Mouse (Mus musculus): ENCODE measurements around the gene Apol7a.

Gene Apol7a

GRCm38 (mm10) chr15:77370588-77370987, 28.3 kb downstream of the Apol7a start:
- no peak for DNase-seq

- DNase-seq, result no peak
Measured at GRCm38 (mm10) chr15:77369981-77370380, 28.9 kb downstream of the Apol7a start.

GRCm38 (mm10) chr15:77368818-77369320, 30.0 kb downstream of the Apol7a start:
- peak; percentile 61 for DNase-seq

- DNase-seq, result peak; percentile 94
Measured at GRCm38 (mm10) chr15:77368148-77368547, 30.8 kb downstream of the Apol7a start.

- DNase-seq, result peak; percentile 72
Measured at GRCm38 (mm10) chr15:77367504-77367903, 31.4 kb downstream of the Apol7a start.

- peak; percentile 83 for DNase-seq
Measured at GRCm38 (mm10) chr15:77366706-77367484, 32.0 kb downstream of the Apol7a start.

DNA sequence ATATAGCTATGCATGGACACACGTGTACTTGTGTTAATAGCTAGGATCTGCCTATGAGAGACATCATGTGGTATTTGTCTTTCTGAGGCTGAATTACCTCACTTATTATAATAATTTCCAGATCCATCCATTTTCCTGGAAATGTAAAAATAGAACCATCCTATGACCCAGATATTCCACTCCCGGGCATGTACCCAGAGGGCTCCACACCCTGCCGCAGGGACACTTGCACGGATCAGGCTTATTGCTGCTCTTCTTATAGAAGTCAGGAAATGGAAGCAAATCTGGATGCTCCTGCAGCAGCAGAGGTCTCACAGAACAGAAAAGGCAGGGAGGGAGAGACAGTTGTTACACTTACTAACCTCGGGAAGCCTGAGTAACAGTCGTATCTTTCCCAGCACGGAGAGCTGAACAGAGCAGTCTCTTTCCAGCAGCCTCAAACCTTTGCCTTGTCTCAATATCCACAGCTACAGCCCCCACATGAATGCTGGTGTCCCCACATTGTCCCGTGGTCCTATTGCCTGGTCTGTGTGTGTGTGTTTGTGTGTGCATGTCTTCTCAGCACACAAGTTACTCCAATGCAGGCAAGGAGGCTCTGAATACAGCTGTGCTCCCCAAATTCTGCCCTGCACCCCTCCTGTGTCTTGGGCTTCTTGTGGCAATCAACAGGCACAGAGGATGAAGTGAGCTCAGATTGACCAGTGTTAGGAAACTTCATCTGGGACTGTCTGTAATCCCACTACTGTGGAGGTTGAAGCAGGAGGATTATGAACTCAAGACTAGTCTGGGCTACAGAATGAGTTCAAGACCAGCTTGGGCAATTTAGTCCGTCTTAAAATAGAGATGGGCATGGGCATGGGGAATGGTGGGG, 33.0 kb downstream of the Apol7a start:
- no peak for DNase-seq

GRCm38 (mm10) chr15:77364026-77364425, 34.9 kb downstream of the Apol7a start:
- DNase-seq, result no peak

GRCm38 (mm10) chr15:77363578-77363977, 35.3 kb downstream of the Apol7a start:
- DNase-seq, result no peak

GRCm38 (mm10) chr15:77362952-77363351, 36.0 kb downstream of the Apol7a start:
- no peak for DNase-seq

DNA sequence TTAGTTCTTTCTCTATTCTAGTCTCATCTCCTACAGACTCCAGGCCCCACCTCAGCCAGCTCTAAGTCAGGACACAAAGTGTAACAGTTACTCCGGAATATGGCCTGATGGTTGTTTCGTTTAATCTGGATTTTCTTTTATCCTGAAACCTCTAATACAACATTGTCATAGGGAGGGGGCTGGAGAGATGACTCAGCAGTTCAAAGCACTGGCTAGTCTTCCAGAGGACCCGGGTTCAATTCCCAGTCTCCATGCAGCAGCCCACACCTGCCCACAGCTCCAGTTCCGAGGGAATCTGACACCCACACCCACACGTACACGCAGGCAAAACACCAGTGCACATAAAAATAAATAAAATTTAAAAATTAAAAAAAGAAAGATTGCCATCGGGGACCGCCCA, 39.0 kb downstream of the Apol7a start:
- no peak for DNase-seq

DNA sequence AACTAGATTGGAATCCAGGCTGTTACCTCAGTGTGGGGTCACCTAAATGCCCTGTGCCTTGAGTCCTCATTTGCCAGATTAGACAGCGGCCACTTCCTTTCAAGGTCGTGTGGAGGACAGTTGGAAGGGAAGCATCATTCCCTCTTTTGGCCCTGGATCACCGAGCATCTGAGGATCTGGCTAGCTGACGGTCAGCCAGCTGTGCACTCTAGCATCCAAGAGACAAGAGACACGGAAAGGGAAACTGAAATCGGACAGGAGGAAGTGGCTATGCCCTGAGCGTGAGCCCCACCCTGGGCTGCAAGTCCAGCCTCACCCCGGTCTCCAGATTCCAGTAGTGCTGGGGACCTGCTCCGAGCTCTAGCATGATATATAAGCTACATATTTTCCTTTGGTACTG, 39.4 kb downstream of the Apol7a start:
- DNase-seq, result no peak

DNA sequence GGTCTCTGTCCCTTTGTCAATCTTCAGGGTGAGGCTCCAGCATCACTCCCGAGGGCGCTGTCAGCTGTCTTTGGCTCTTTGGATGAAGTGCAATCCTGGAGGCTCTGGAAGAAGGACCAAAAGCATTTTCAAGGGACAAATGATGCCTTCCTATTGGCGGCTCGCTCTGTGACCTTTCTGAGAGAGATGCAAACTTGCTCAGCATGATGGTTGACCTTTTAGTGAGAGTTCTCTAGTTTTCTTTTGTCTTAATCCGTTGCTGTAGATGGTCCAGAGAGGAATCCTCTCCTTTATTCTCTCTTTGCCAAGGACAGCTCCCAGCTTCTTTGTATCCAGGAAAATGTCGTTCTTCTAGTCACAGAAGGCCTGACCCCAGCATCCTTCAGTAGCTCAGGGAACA, 39.8 kb downstream of the Apol7a start:
- no peak for DNase-seq

GRCm38 (mm10) chr15:77358320-77359040, 40.4 kb downstream of the Apol7a start:
- DNase-seq, result peak; percentile 92

DNA sequence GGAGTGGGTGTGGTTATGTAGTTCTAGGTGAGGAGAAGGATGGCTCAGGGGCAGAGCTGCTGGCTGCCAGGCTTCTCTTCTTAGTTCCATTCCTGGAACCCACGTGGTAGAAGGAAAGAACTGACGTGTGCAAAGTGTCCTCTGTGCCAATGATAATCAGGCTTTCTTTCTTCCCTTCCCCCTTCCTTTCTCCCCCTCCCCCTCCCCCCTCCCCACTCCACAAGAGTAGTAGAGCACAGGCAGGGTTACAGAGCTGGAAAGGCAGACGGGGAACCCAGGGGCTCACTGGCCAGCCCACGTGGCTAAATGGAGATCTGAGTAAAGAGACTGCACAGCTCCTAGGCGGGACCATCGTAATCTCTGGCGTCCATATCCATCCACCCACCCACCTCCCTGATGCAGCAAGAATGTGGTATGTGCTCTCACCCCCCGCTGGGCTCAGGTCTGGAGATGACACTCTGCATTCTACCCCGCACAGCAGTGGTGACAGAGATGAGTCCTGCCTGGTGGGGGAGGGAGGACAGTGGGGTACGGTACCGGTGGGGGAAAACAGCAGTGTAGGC, 42.6 kb downstream of the Apol7a start:
- DNase-seq, result peak; percentile 50

DNA sequence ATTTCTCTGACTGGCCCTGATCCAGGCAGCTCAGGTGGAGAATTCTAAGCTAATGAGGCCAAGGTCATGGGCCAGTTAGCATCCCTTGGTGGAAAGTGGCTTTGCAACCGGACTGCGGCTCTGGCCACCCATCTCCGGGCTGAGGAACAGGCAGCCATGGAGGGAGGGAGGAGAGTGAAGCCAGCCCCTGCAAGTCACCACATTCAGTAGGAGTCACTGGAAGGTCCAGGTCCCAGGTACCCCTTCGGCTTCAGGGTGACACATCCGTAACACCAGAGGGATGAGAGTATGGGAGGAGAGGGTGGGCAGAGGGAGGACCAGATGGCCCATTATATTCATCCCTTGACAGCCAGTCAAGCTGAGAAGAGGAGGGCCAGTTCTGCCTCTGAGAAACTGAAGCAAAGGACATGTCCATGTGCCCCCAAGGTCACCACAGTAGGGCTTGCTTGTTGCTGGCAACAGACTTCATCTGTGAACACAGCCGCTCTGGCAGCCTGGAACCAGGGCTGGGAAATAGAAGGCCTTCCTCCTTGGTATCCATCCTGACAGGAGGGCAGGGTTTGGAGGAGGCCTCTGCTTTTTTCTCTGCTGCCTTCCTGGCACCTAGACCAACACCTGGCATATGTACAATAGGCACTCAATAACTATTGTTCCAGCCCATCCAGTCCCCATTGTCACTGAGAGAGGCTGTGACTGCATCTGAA, 43.9 kb downstream of the Apol7a start:
- peak; percentile 64 for DNase-seq

GRCm38 (mm10) chr15:77354496-77354847, 44.4 kb downstream of the Apol7a start:
- DNase-seq, result no peak

DNA sequence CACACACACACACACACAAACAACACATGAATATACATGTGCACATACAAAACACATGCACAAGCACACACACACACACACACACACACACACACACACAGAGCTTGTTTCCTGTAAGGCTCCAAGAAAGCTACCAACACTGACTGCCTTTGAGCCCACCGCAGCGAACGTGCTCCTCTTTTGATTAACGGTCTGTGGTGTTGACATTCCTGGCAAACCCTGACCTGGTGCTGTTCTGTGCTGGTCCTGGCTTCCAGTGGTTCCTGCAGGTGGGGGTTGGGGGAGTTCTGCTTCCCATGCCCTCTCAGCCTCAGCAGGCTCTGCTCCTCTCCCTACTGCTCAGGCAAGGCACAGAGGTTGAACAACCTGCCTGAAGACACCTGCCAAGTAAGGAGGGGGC, 45.1 kb downstream of the Apol7a start:
- no peak for DNase-seq

- no peak for DNase-seq
Measured at GRCm38 (mm10) chr15:77352863-77353262, 46.0 kb downstream of the Apol7a start.

DNA sequence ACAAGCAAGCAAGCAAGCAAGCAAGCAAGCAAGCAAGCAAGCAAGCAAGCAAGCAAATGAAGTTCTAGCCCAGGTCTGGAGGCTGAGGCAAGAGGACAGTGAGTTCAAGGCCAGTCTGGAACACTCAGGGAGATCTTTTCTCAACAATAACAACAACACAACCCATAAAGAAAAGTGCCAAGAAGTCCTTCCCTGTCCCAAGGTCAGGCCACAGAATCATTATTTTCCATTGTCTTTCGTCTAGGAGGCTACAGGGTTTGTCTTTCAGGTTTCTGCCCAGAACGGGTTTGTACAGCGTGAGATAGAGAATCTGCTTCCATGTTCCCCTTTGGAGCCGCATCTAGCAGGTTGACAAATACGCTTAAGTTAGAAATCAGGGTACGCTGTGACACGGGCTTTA, 48.8 kb downstream of the Apol7a start:
- DNase-seq, result no peak

DNA sequence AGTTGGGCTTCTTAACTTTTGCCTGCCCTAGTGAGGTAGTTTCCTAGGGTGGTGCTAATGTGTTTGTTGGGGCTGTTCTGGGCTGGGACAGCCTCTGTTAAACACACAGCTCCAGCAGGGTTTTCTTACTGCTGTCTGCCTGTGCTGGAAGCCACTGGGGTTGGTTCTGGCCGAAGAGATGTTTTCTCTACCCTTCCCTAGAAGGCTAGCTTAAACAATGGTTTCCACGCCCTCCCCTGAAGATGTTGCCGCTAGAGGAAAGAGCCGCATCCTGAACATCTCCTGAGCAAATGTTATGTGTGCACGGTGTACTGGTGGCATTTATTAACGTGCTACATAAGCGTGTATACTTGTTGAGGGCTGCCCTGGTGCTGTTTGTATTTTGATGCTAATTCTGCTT, 50.8 kb downstream of the Apol7a start:
- DNase-seq, result no peak
